Mouse (Mus musculus) heart, adult 2 months (tissue): Measurements from ENCODE around the gene Sprr2j-ps.

ENCODE experiments used
- CTCF ChIP-seq: fragments of 200-600 bp; IDR thresholded peaks from 2 replicates; pipeline ENCODE4 v1.8.1; 2022; ENCODE audit warnings: antibody characterized with exemption, mild to moderate bottlenecking, moderate library complexity
- EP300 ChIP-seq: fragments of 200-500 bp; IDR thresholded peaks from 2 replicates; pipeline ENCODE4 v1.6.1; 2011; ENCODE audit warnings: low read depth, low read length, control low read depth; ENCODE audit not compliant: insufficient read depth
- POLR2A ChIP-seq: fragments of 200-500 bp; IDR thresholded peaks from 2 replicates; pipeline ENCODE4 v1.6.1; 2011; ENCODE audit warnings: mild to moderate bottlenecking, low read depth, low read length, control low read depth; ENCODE audit not compliant: insufficient read depth

- TF ChIP-seq CTCF (no peak), EP300 (no peak), POLR2A (no peak)
These were observed at the start of gene Sprr2j-ps for GRCm38 (mm10) chr3:92417782-92418181.
